Mouse (Mus musculus) lung, embryonic 14.5 days (tissue): ENCODE data around the gene Col4a3. TPM values are rescaled to one million over a fixed set of nuclear protein-coding genes. Genes with fewer than 3 reads are reported as not detected.

Experiments
- ATAC-seq: fragments of 200-750 bp; cut with Nextera tagmentation; 2 replicates; pipeline ENCODE4 v1.8.0; 2017; ENCODE audit warnings: mild to moderate bottlenecking, moderate TSS enrichment, moderate library complexity; ENCODE audit not compliant: insufficient read depth
- DNase-seq: peaks from one replicate; pipeline ENCODE4 v3.0.0-alpha.2; 2015
- H3K27ac ChIP-seq: fragments of 300-500 bp; sonication (generic); 2 replicates; pipeline ENCODE4 v1.5.1; 2014; ENCODE audit warnings: low read depth, mild to moderate bottlenecking, moderate library complexity
- H3K27me3 ChIP-seq: fragments of 300-500 bp; sonication (generic); 2 replicates; pipeline ENCODE4 v1.6.1; 2014; ENCODE audit warnings: low read length, control low read depth; ENCODE audit not compliant: insufficient read depth
- H3K36me3 ChIP-seq: fragments of 300-500 bp; sonication (generic); 2 replicates; pipeline ENCODE4 v1.6.1; 2014; ENCODE audit warnings: control low read depth; ENCODE audit not compliant: insufficient read depth
- H3K4me1 ChIP-seq: fragments of 300-500 bp; sonication (generic); 2 replicates; pipeline ENCODE4 v1.6.1; 2014; ENCODE audit warnings: antibody characterized with exemption, control low read depth; ENCODE audit not compliant: insufficient read depth
- H3K4me2 ChIP-seq: fragments of 300-500 bp; sonication (generic); 2 replicates; pipeline ENCODE4 v1.6.1; 2014; ENCODE audit warnings: mild to moderate bottlenecking
- H3K4me3 ChIP-seq: fragments of 300-500 bp; sonication (generic); 2 replicates; pipeline ENCODE4 v1.5.1; 2014; ENCODE audit warnings: low read depth, low read length
- H3K9ac ChIP-seq: fragments of 300-500 bp; sonication (generic); 2 replicates; pipeline ENCODE4 v1.6.1; 2014
- H3K9me3 ChIP-seq: fragments of 300-500 bp; sonication (generic); 2 replicates; pipeline ENCODE4 v1.6.1; 2016; ENCODE audit warnings: low read depth, low read length, control low read depth
- CTCF ChIP-seq: IDR thresholded peaks from 2 replicates; pipeline ENCODE4 v1.5.1; 2016; ENCODE audit warnings: antibody characterized with exemption, low read depth
- WGBS: fragments of 180-500 bp; shearing (Covaris S2); extraction: QIAGEN DNeasy Blood & Tissue Kit; methylation state at CpG from one replicate; pipeline ENCODE4 v1.1.7; 2014; 5-methylcytosine and 5-hydroxymethylcytosine counted together
- polyA plus RNA-seq: library from polyadenylated mRNA; unstranded; fragments of >200 nt; fragmentation: Nextera tagmentation; extraction: Ambion mirVana; gene quantifications from 2 replicates; pipeline ENCODE4 v1.2.1, GENCODE M21; 2014

Col4a3 gene
- polyA plus RNA-seq, 1 experiment from 2014 or later, result 3.8 TPM

- H3K4me3 ChIP-seq, result no peak overlapping the region
- H3K27me3 ChIP-seq, result no peaks in the 10 kb centered on the region
- H3K9me3 ChIP-seq, result no peaks in the 10 kb centered on the region
- no peak for ATAC-seq
- no peak for DNase-seq
- no peaks in the 10 kb centered on the region for H3K4me1 ChIP-seq
- H3K27ac ChIP-seq, result no peak overlapping the region
- no peak overlapping the region for H3K9ac ChIP-seq
- no peak for TF ChIP-seq CTCF
- 84% methylated on average over 4 of the region's 4 CpGs for WGBS
- H3K36me3 ChIP-seq, result peaks cover 31% of the 10 kb centered on the region
- H3K4me2 ChIP-seq, result no peak overlapping the region
These were observed 159.7 kb downstream of the Col4a3 start for GRCm38 (mm10) chr1:82746408-82746807.

DNA sequence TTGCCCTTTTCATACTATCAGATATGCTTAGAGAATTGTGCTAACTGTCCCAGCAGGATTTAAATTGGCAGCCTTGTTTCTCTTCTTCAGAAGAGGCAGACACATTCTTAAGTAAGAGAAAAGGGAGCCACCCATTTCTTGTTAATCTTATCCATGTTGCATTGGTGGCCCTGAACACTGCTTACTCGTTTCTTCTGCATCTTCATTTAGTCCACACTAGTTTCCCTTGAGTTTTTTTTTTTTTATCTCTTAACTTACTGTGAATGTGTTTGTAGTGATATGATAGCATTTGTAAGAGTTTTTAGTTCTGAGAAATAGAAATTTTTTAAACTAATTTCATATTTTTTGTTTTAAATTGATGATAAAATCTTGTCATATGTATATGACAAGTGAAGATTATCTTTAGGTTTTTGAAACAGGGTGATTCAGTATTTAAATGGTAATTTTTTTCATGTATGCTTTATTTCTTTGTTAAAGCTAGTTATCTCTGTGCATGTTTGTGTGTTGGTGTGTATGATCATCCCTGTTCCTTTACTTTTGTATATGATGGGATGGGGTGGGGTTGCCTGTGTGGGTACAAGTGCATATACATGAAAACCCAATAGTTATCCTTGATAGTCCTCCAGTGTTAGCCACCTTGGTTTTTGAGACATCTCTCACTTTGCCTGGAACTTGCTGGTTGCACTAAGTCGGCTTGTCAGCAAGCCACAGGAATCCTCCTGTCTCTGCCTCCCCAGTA, 161.2 kb downstream of the Col4a3 start:
- 91% methylated on average over 2 of the region's 2 CpGs for WGBS
- Histone ChIP-seq H3K4me3 (no peak overlapping the region), H3K4me1 (no peaks in the 10 kb centered on the region), H3K9me3 (no peaks in the 10 kb centered on the region), H3K27ac (no peak overlapping the region), H3K27me3 (no peaks in the 10 kb centered on the region), H3K36me3 (peaks cover 30% of the 10 kb centered on the region), H3K9ac (no peak overlapping the region), H3K4me2 (no peak overlapping the region)
- DNase-seq (no peak), ATAC-seq (no peak)
- no peak for TF ChIP-seq CTCF

GRCm38 (mm10) chr1:82759520-82759919, 172.8 kb downstream of the Col4a3 start:
- no peak overlapping the region for H3K27ac ChIP-seq
- peaks cover 26% of the 10 kb centered on the region; the same call in 1 of the 2 replicates for H3K36me3 ChIP-seq
- no peak overlapping the region for H3K4me3 ChIP-seq
- ATAC-seq, result no peak
- TF ChIP-seq CTCF, result peak; percentile 48
- H3K4me1 ChIP-seq, result no peaks in the 10 kb centered on the region
- DNase-seq, result peak; percentile 41
- WGBS, result 88% methylated on average over 1 of the region's 1 CpGs
- no peaks in the 10 kb centered on the region for H3K9me3 ChIP-seq
- no peak overlapping the region for H3K9ac ChIP-seq
- no peaks in the 10 kb centered on the region for H3K27me3 ChIP-seq
- H3K4me2 ChIP-seq, result no peak overlapping the region

GRCm38 (mm10) chr1:82761454-82762169, 174.9 kb downstream of the Col4a3 start:
- no peak for ATAC-seq
- H3K9ac ChIP-seq, result no peak overlapping the region
- H3K4me1 ChIP-seq, result no peaks in the 10 kb centered on the region
- H3K36me3 ChIP-seq, result peaks cover 10% of the 10 kb centered on the region; the same call in 1 of the 2 replicates
- DNase-seq, result no peak
- H3K27ac ChIP-seq, result no peak overlapping the region
- TF ChIP-seq CTCF, result no peak
- no peaks in the 10 kb centered on the region for H3K27me3 ChIP-seq
- no peak overlapping the region for H3K4me2 ChIP-seq
- no peak overlapping the region for H3K4me3 ChIP-seq
- 90% methylated on average over 8 of the region's 8 CpGs for WGBS
- H3K9me3 ChIP-seq, result no peaks in the 10 kb centered on the region

GRCm38 (mm10) chr1:82762274-82762673, 175.6 kb downstream of the Col4a3 start:
- 80% methylated on average over 1 of the region's 1 CpGs for WGBS

GRCm38 (mm10) chr1:82766227-82766626, 179.5 kb downstream of the Col4a3 start:
- peaks cover 8% of the 10 kb centered on the region; the same call in 1 of the 2 replicates for H3K36me3 ChIP-seq
- no peaks in the 10 kb centered on the region for H3K4me1 ChIP-seq
- no peaks in the 10 kb centered on the region for H3K9me3 ChIP-seq
- H3K9ac ChIP-seq, result no peak overlapping the region
- TF ChIP-seq CTCF, result no peak
- H3K4me2 ChIP-seq, result no peak overlapping the region
- DNase-seq (no peak), ATAC-seq (no peak)
- H3K4me3 ChIP-seq, result no peak overlapping the region
- 19% methylated on average over 1 of the region's 1 CpGs for WGBS
- no peaks in the 10 kb centered on the region for H3K27me3 ChIP-seq
- H3K27ac ChIP-seq, result no peak overlapping the region

More at GRCm38 (mm10) chr1:82762274-82762673, 175.6 kb downstream of the Col4a3 start:
- peak; percentile 20; the same call in 1 of the 2 replicates for TF ChIP-seq CTCF
- H3K36me3 ChIP-seq, result peaks cover 10% of the 10 kb centered on the region; the same call in 1 of the 2 replicates
- no peak for ATAC-seq
- H3K4me1 ChIP-seq, result no peaks in the 10 kb centered on the region
- no peaks in the 10 kb centered on the region for H3K9me3 ChIP-seq
- H3K4me2 ChIP-seq, result no peak overlapping the region
- H3K27ac ChIP-seq, result no peak overlapping the region
- no peak for DNase-seq
- no peak overlapping the region for H3K9ac ChIP-seq
- H3K4me3 ChIP-seq, result no peak overlapping the region
- H3K27me3 ChIP-seq, result no peaks in the 10 kb centered on the region

- no peak overlapping the region for H3K4me3 ChIP-seq
- no peaks in the 10 kb centered on the region for H3K9me3 ChIP-seq
- no peak overlapping the region for H3K27ac ChIP-seq
- no peak overlapping the region for H3K4me2 ChIP-seq
- no peak for TF ChIP-seq CTCF
- 29% methylated on average over 4 of the region's 4 CpGs for WGBS
- H3K27me3 ChIP-seq, result no peaks in the 10 kb centered on the region
- ATAC-seq (no peak), DNase-seq (no peak)
- no peaks in the 10 kb centered on the region for H3K4me1 ChIP-seq
- H3K9ac ChIP-seq, result no peak overlapping the region
- peaks cover 6% of the 10 kb centered on the region; the same call in 1 of the 2 replicates for H3K36me3 ChIP-seq
These were observed 179.9 kb downstream of the Col4a3 start for GRCm38 (mm10) chr1:82766641-82767040.
